ENCODE assay signal across 14 mouse cellular contexts in genomic region chr10:61738126-61738525, GRCm38 (mm10).
"Had no signal": no experiment of that assay in that cellular context is flagged by ENCODE, and none has a peak within 500 bp of the region (broad histone marks: within the 10 kb centered on the region; RNA-seq: fewer than 3 reads in every experiment).

No protein-coding gene starts in this region.

- DNase-seq: gastrocnemius, postnatal 14 days; gastrocnemius, postnatal 36 days; heart, adult 11 months; heart, adult 2 months; heart, postnatal 14 days; heart, postnatal 36 days; kidney, adult 11 months; kidney, adult 2 months; kidney, adult 9 months; kidney, postnatal 14 days; kidney, postnatal 36 days; layer of hippocampus, adult 9-11 months; layer of hippocampus, postnatal 36 days; left cerebral cortex, postnatal 4 days had no signal
